Mouse (Mus musculus): Measurements from ENCODE around the gene 1810049J17Rik. TPM values are rescaled to one million over a fixed set of nuclear protein-coding genes. Genes with fewer than 3 reads are reported as not detected.

1810049J17Rik gene
- polyA plus RNA-seq, 1 experiment, result 3.1 TPM

GRCm38 (mm10) chr15:12357459-12357858 lies 35.8 kb upstream of the 1810049J17Rik start:
- Histone ChIP-seq H3K4me3 (ENCODE audit: insufficient read depth, low read depth, low read length) (no peak overlapping the region), H3K4me1 (ENCODE audit: control insufficient read depth, insufficient read depth, insufficient read length, low read length) (no peaks in the 10 kb centered on the region)

GRCm38 (mm10) chr15:12355907-12356306 lies 34.2 kb upstream of the 1810049J17Rik start:
- H3K4me1 ChIP-seq (ENCODE audit: control insufficient read depth, insufficient read depth, insufficient read length, low read length), result no peaks in the 10 kb centered on the region
- no peak overlapping the region for H3K27ac ChIP-seq (replicated peaks; ENCODE audit: low read depth, low read length)

More at GRCm38 (mm10) chr15:12357459-12357858, 35.8 kb upstream of the 1810049J17Rik start:
- no peak overlapping the region for H3K27ac ChIP-seq (replicated peaks; ENCODE audit: low read depth, low read length)

GRCm38 (mm10) chr15:12355261-12355660 lies 33.6 kb upstream of the 1810049J17Rik start:
- H3K27ac ChIP-seq (replicated peaks; ENCODE audit: low read depth, low read length), result no peak overlapping the region
- H3K4me3 ChIP-seq (ENCODE audit: insufficient read depth, low read depth, low read length), result no peak overlapping the region
- no peaks in the 10 kb centered on the region for H3K4me1 ChIP-seq (ENCODE audit: control insufficient read depth, insufficient read depth, insufficient read length, low read length)

More at GRCm38 (mm10) chr15:12355907-12356306, 34.2 kb upstream of the 1810049J17Rik start:
- H3K4me3 ChIP-seq (ENCODE audit: insufficient read depth, low read depth, low read length), result no peak overlapping the region

GRCm38 (mm10) chr15:12354281-12354810 lies 32.6 kb upstream of the 1810049J17Rik start:
- Histone ChIP-seq H3K27ac (replicated peaks; ENCODE audit: low read depth, low read length) (no peak overlapping the region), H3K4me3 (ENCODE audit: insufficient read depth, low read depth, low read length) (no peak overlapping the region), H3K4me1 (ENCODE audit: control insufficient read depth, insufficient read depth, insufficient read length, low read length) (no peaks in the 10 kb centered on the region)

GRCm38 (mm10) chr15:12351470-12351869 lies 29.8 kb upstream of the 1810049J17Rik start:
- Histone ChIP-seq H3K27ac (replicated peaks; ENCODE audit: low read depth, low read length) (no peak overlapping the region), H3K4me3 (ENCODE audit: insufficient read depth, low read depth, low read length) (no peak overlapping the region), H3K4me1 (ENCODE audit: control insufficient read depth, insufficient read depth, insufficient read length, low read length) (peaks cover 3% of the 10 kb centered on the region; the same call in 1 of the 2 replicates)

GRCm38 (mm10) chr15:12349840-12350239 lies 28.1 kb upstream of the 1810049J17Rik start:
- no peak overlapping the region for H3K4me3 ChIP-seq (ENCODE audit: insufficient read depth, low read depth, low read length)
- H3K4me1 ChIP-seq (ENCODE audit: control insufficient read depth, insufficient read depth, insufficient read length, low read length), result peaks cover 3% of the 10 kb centered on the region; the same call in 1 of the 2 replicates
- H3K27ac ChIP-seq (replicated peaks; ENCODE audit: low read depth, low read length), result no peak overlapping the region

- H3K27ac ChIP-seq (replicated peaks; ENCODE audit: low read depth, low read length), result no peak overlapping the region
- H3K4me1 ChIP-seq (ENCODE audit: control insufficient read depth, insufficient read depth, insufficient read length, low read length), result peaks cover 3% of the 10 kb centered on the region; the same call in 1 of the 2 replicates
These were observed 27.3 kb upstream of the 1810049J17Rik start for GRCm38 (mm10) chr15:12348950-12349349.

GRCm38 (mm10) chr15:12346916-12347315 lies 25.2 kb upstream of the 1810049J17Rik start:
- Histone ChIP-seq H3K4me1 (ENCODE audit: control insufficient read depth, insufficient read depth, insufficient read length, low read length) (peaks cover 3% of the 10 kb centered on the region; the same call in 1 of the 2 replicates), H3K27ac (replicated peaks; ENCODE audit: low read depth, low read length) (no peak overlapping the region), H3K4me3 (ENCODE audit: insufficient read depth, low read depth, low read length) (no peak overlapping the region)

More at GRCm38 (mm10) chr15:12348950-12349349, 27.3 kb upstream of the 1810049J17Rik start:
- no peak overlapping the region for H3K4me3 ChIP-seq (ENCODE audit: insufficient read depth, low read depth, low read length)

GRCm38 (mm10) chr15:12341401-12341758 lies 19.7 kb upstream of the 1810049J17Rik start:
- Histone ChIP-seq H3K4me1 (ENCODE audit: control insufficient read depth, insufficient read depth, insufficient read length, low read length) (peaks cover 4% of the 10 kb centered on the region; the same call in 1 of the 2 replicates), H3K4me3 (ENCODE audit: insufficient read depth, low read depth, low read length) (no peak overlapping the region), H3K27ac (replicated peaks; ENCODE audit: low read depth, low read length) (no peak overlapping the region)

- Histone ChIP-seq H3K27ac (replicated peaks; ENCODE audit: low read depth, low read length) (no peak overlapping the region), H3K4me3 (ENCODE audit: insufficient read depth, low read depth, low read length) (no peak overlapping the region), H3K4me1 (ENCODE audit: control insufficient read depth, insufficient read depth, insufficient read length, low read length) (peaks cover 5% of the 10 kb centered on the region; the same call in 1 of the 2 replicates)
These were observed 19.1 kb upstream of the 1810049J17Rik start for GRCm38 (mm10) chr15:12340536-12341400.

GRCm38 (mm10) chr15:12337779-12338137 lies 16.1 kb upstream of the 1810049J17Rik start:
- no peak overlapping the region for H3K27ac ChIP-seq (replicated peaks; ENCODE audit: low read depth, low read length)

GRCm38 (mm10) chr15:12337030-12337778 lies 15.5 kb upstream of the 1810049J17Rik start:
- Histone ChIP-seq H3K4me3 (ENCODE audit: insufficient read depth, low read depth, low read length) (no peak overlapping the region), H3K4me1 (ENCODE audit: control insufficient read depth, insufficient read depth, insufficient read length, low read length) (peaks cover 10% of the 10 kb centered on the region), H3K27ac (replicated peaks; ENCODE audit: low read depth, low read length) (no peak overlapping the region)

More at GRCm38 (mm10) chr15:12337779-12338137, 16.1 kb upstream of the 1810049J17Rik start:
- Histone ChIP-seq H3K4me3 (ENCODE audit: insufficient read depth, low read depth, low read length) (no peak overlapping the region), H3K4me1 (ENCODE audit: control insufficient read depth, insufficient read depth, insufficient read length, low read length) (peaks cover 10% of the 10 kb centered on the region)

- Histone ChIP-seq H3K4me1 (ENCODE audit: control insufficient read depth, insufficient read depth, insufficient read length, low read length) (peaks cover 18% of the 10 kb centered on the region), H3K27ac (replicated peaks; ENCODE audit: low read depth, low read length) (0 out of 2 replicates have a peak overlapping the region, but pooled peaks have one; percentile 19), H3K4me3 (ENCODE audit: insufficient read depth, low read depth, low read length) (no peak overlapping the region)
These were observed 12.7 kb upstream of the 1810049J17Rik start for GRCm38 (mm10) chr15:12334381-12334780.

- Histone ChIP-seq H3K4me1 (ENCODE audit: control insufficient read depth, insufficient read depth, insufficient read length, low read length) (peaks cover 20% of the 10 kb centered on the region), H3K27ac (replicated peaks; ENCODE audit: low read depth, low read length) (no peak overlapping the region), H3K4me3 (ENCODE audit: insufficient read depth, low read depth, low read length) (no peak overlapping the region)
These were observed 9.6 kb upstream of the 1810049J17Rik start for GRCm38 (mm10) chr15:12331300-12331699.

- H3K4me1 ChIP-seq (ENCODE audit: control insufficient read depth, insufficient read depth, insufficient read length, low read length), result peaks cover 19% of the 10 kb centered on the region
- H3K27ac ChIP-seq (replicated peaks; ENCODE audit: low read depth, low read length), result peak overlapping the region; percentile 26; the same call in 1 of the 2 replicates
- no peak overlapping the region for H3K4me3 ChIP-seq (ENCODE audit: insufficient read depth, low read depth, low read length)
These were observed 9.2 kb upstream of the 1810049J17Rik start for GRCm38 (mm10) chr15:12330892-12331291.

Data from brown adipose tissue, adult 24 weeks (tissue).